Mouse (Mus musculus): Measurements from ENCODE around the gene Scg2. TPM values are rescaled to one million over a fixed set of nuclear protein-coding genes. Genes with fewer than 3 reads are reported as not detected.

The Scg2 gene
- polyA plus RNA-seq, 1 experiment from 2014 or later: 3.5 TPM

- Histone ChIP-seq H3K27me3 (ENCODE audit: control insufficient read depth, insufficient read depth, low read length) (no peaks in the 10 kb centered on the region), H3K4me2 (ENCODE audit: low read depth, low read length) (no peak overlapping the region), H3K4me1 (ENCODE audit: control insufficient read depth, insufficient read depth, low read length) (no peaks in the 10 kb centered on the region), H3K36me3 (replicated peaks; ENCODE audit: control insufficient read depth, insufficient read depth, low read depth, low read length) (no peaks in the 10 kb centered on the region), H3K9me3 (replicated peaks; ENCODE audit: control insufficient read depth, low read length) (no peaks in the 10 kb centered on the region), H3K9ac (replicated peaks; ENCODE audit: low read length) (no peak overlapping the region), H3K27ac (replicated peaks; ENCODE audit: low read depth, low read length) (no peak overlapping the region), H3K4me3 (ENCODE audit: low read depth, low read length) (no peak overlapping the region)
- 49% methylated on average over 10 of the region's 10 CpGs for WGBS
- DNase-seq (ENCODE audit: low spot score) (no peak), ATAC-seq (replicated peaks; ENCODE audit: insufficient number of reproducible peaks, low FRiP score, low TSS enrichment, low read depth) (no peak)
These were observed 38.6 kb downstream of the Scg2 start for GRCm38 (mm10) chr1:79401090-79402012.

- 85% methylated on average over 5 of the region's 5 CpGs for WGBS
- no peak for ATAC-seq (replicated peaks; ENCODE audit: insufficient number of reproducible peaks, low FRiP score, low TSS enrichment, low read depth)
These were observed 39.6 kb downstream of the Scg2 start for GRCm38 (mm10) chr1:79400284-79400683.

More at GRCm38 (mm10) chr1:79400284-79400683, 39.6 kb downstream of the Scg2 start:
- Histone ChIP-seq H3K9me3 (replicated peaks; ENCODE audit: control insufficient read depth, low read length) (no peaks in the 10 kb centered on the region), H3K9ac (replicated peaks; ENCODE audit: low read length) (no peak overlapping the region), H3K4me3 (ENCODE audit: low read depth, low read length) (no peak overlapping the region), H3K4me1 (ENCODE audit: control insufficient read depth, insufficient read depth, low read length) (no peaks in the 10 kb centered on the region), H3K27ac (replicated peaks; ENCODE audit: low read depth, low read length) (no peak overlapping the region), H3K27me3 (ENCODE audit: control insufficient read depth, insufficient read depth, low read length) (no peaks in the 10 kb centered on the region), H3K36me3 (replicated peaks; ENCODE audit: control insufficient read depth, insufficient read depth, low read depth, low read length) (no peaks in the 10 kb centered on the region), H3K4me2 (ENCODE audit: low read depth, low read length) (no peak overlapping the region)
- DNase-seq (ENCODE audit: low spot score): no peak

Other genes with a start within 250 kb of the Scg2 start
- gene Ap1s3, start 231.9 kb upstream of the Scg2 start, polyA plus RNA-seq (2014; fragmentation: Nextera tagmentation; extraction: Ambion mirVana): 0.22 and 0.24 TPM in 2 replicates

Measured in embryonic facial prominence, embryonic 11.5 days (tissue).